Mouse (Mus musculus): ENCODE measurements around the gene Catsperd. TPM values are rescaled to one million over a fixed set of nuclear protein-coding genes. Genes with fewer than 3 reads are reported as not detected.

Catsperd gene
- polyA plus RNA-seq (2016; fragmentation: Nextera tagmentation; extraction: Ambion mirVana) = 0.30 and 0.38 TPM in 2 replicates

- peak within 1 kb of the TSS; percentile 92 for H3K4me3 ChIP-seq
- peaks cover 23% of the 10 kb centered on the region for H3K36me3 ChIP-seq
- no peaks in the 10 kb centered on the region for H3K27me3 ChIP-seq (ENCODE audit: insufficient read depth, poor library complexity, severe bottlenecking)
- WGBS = 7% methylated on average over 26 of the region's 26 CpGs
- H3K27ac ChIP-seq = peak within 1 kb of the TSS; percentile 93
- H3K4me1 ChIP-seq = peaks cover 25% of the 10 kb centered on the region
- DNase-seq (ENCODE audit: low spot score) = peak; percentile 80
- H3K9me3 ChIP-seq = no peaks in the 10 kb centered on the region
These were observed at the start of gene Catsperd for GRCm38 (mm10) chr17:56627530-56628277. TSS of gene Catsperd (plus strand) at chr17:56628143.

GRCm38 (mm10) chr17:56583071-56583470 lies 44.9 kb upstream of the Catsperd start:
- H3K36me3 ChIP-seq = peaks cover 69% of the 10 kb centered on the region
- H3K4me1 ChIP-seq = peaks cover 35% of the 10 kb centered on the region
- WGBS = 86% methylated on average over 1 of the region's 1 CpGs
- H3K27me3 ChIP-seq (ENCODE audit: insufficient read depth, poor library complexity, severe bottlenecking) = no peaks in the 10 kb centered on the region
- DNase-seq (ENCODE audit: low spot score) = no peak
- peak overlapping the region; percentile 90 for H3K4me3 ChIP-seq
- H3K9me3 ChIP-seq = no peaks in the 10 kb centered on the region
- peak overlapping the region; percentile 92 for H3K27ac ChIP-seq

- DNase-seq (ENCODE audit: low spot score) = peak; percentile 79
- Histone ChIP-seq H3K4me3 (peak overlapping the region; percentile 90), H3K27ac (peak overlapping the region; percentile 92), H3K4me1 (peaks cover 35% of the 10 kb centered on the region), H3K9me3 (no peaks in the 10 kb centered on the region), H3K36me3 (peaks cover 69% of the 10 kb centered on the region), H3K27me3 (ENCODE audit: insufficient read depth, poor library complexity, severe bottlenecking) (no peaks in the 10 kb centered on the region)
- WGBS = 2% methylated on average over 33 of the region's 33 CpGs
These were observed 44.2 kb upstream of the Catsperd start for GRCm38 (mm10) chr17:56583611-56584256.

GRCm38 (mm10) chr17:56584257-56585130 lies 43.4 kb upstream of the Catsperd start, which contains the start of the genes Safb2 and Safb:
TSS of gene Safb2 (minus strand) at chr17:56584585.
TSS of gene Safb (plus strand) at chr17:56584825.
- Histone ChIP-seq H3K36me3 (peaks cover 69% of the 10 kb centered on the region), H3K27ac (peak within 1 kb of the TSS; percentile 92), H3K4me3 (peak within 1 kb of the TSS; percentile 90), H3K27me3 (ENCODE audit: insufficient read depth, poor library complexity, severe bottlenecking) (no peaks in the 10 kb centered on the region), H3K9me3 (no peaks in the 10 kb centered on the region), H3K4me1 (peaks cover 35% of the 10 kb centered on the region)
- under 1% methylated on average over 86 of the region's 101 CpGs for WGBS
- peak; percentile 99 for DNase-seq (ENCODE audit: low spot score)

- Histone ChIP-seq H3K27me3 (ENCODE audit: insufficient read depth, poor library complexity, severe bottlenecking) (no peaks in the 10 kb centered on the region), H3K4me3 (peak overlapping the region; percentile 90), H3K4me1 (peaks cover 35% of the 10 kb centered on the region), H3K36me3 (peaks cover 69% of the 10 kb centered on the region), H3K9me3 (no peaks in the 10 kb centered on the region), H3K27ac (peak overlapping the region; percentile 92)
- DNase-seq (ENCODE audit: low spot score) = peak; percentile 79
- WGBS = under 1% methylated on average over 61 of the region's 61 CpGs
These were observed 42.6 kb upstream of the Catsperd start for GRCm38 (mm10) chr17:56585171-56585821.

- H3K27ac ChIP-seq = no peak overlapping the region
- H3K4me1 ChIP-seq = peaks cover 23% of the 10 kb centered on the region
- no peak for DNase-seq (ENCODE audit: low spot score)
- no peaks in the 10 kb centered on the region for H3K9me3 ChIP-seq
- H3K4me3 ChIP-seq = no peak overlapping the region
- H3K36me3 ChIP-seq = peaks cover 69% of the 10 kb centered on the region
- WGBS = 88% methylated on average over 1 of the region's 1 CpGs
- no peaks in the 10 kb centered on the region for H3K27me3 ChIP-seq (ENCODE audit: insufficient read depth, poor library complexity, severe bottlenecking)
These were observed 40.2 kb upstream of the Catsperd start for GRCm38 (mm10) chr17:56587773-56588172.

- Histone ChIP-seq H3K27ac (no peak overlapping the region), H3K4me3 (no peak overlapping the region), H3K9me3 (no peaks in the 10 kb centered on the region), H3K27me3 (ENCODE audit: insufficient read depth, poor library complexity, severe bottlenecking) (no peaks in the 10 kb centered on the region), H3K4me1 (peaks cover 16% of the 10 kb centered on the region), H3K36me3 (peaks cover 78% of the 10 kb centered on the region)
- DNase-seq (ENCODE audit: low spot score) = no peak
- WGBS = 99% methylated on average over 4 of the region's 4 CpGs
These were observed 39.0 kb upstream of the Catsperd start for GRCm38 (mm10) chr17:56588921-56589320.

- no peak for DNase-seq (ENCODE audit: low spot score)
- Histone ChIP-seq H3K4me1 (no peaks in the 10 kb centered on the region), H3K27ac (no peak overlapping the region), H3K9me3 (no peaks in the 10 kb centered on the region), H3K27me3 (ENCODE audit: insufficient read depth, poor library complexity, severe bottlenecking) (no peaks in the 10 kb centered on the region), H3K36me3 (peaks cover 100% of the 10 kb centered on the region), H3K4me3 (no peak overlapping the region)
These were observed 35.4 kb upstream of the Catsperd start for GRCm38 (mm10) chr17:56592553-56592952.

- no peaks in the 10 kb centered on the region for H3K27me3 ChIP-seq (ENCODE audit: insufficient read depth, poor library complexity, severe bottlenecking)
- H3K27ac ChIP-seq = no peak overlapping the region
- no peaks in the 10 kb centered on the region for H3K9me3 ChIP-seq
- H3K4me1 ChIP-seq = no peaks in the 10 kb centered on the region
- 92% methylated on average over 8 of the region's 8 CpGs for WGBS
- H3K4me3 ChIP-seq = no peak overlapping the region
- no peak for DNase-seq (ENCODE audit: low spot score)
- H3K36me3 ChIP-seq = peaks cover 97% of the 10 kb centered on the region
These were observed 34.2 kb upstream of the Catsperd start for GRCm38 (mm10) chr17:56593527-56594271.

GRCm38 (mm10) chr17:56603186-56604069 lies 24.5 kb upstream of the Catsperd start:
- H3K4me3 ChIP-seq = no peak overlapping the region
- no peaks in the 10 kb centered on the region for H3K9me3 ChIP-seq
- WGBS = 94% methylated on average over 28 of the region's 28 CpGs
- H3K4me1 ChIP-seq = peaks cover 6% of the 10 kb centered on the region
- no peak for DNase-seq (ENCODE audit: low spot score)
- peaks cover 89% of the 10 kb centered on the region for H3K36me3 ChIP-seq
- no peaks in the 10 kb centered on the region for H3K27me3 ChIP-seq (ENCODE audit: insufficient read depth, poor library complexity, severe bottlenecking)
- H3K27ac ChIP-seq = no peak overlapping the region

- H3K4me3 ChIP-seq = no peak overlapping the region
- no peak for DNase-seq (ENCODE audit: low spot score)
- H3K27me3 ChIP-seq (ENCODE audit: insufficient read depth, poor library complexity, severe bottlenecking) = no peaks in the 10 kb centered on the region
- WGBS = 86% methylated on average over 9 of the region's 9 CpGs
- peaks cover 89% of the 10 kb centered on the region for H3K36me3 ChIP-seq
- H3K9me3 ChIP-seq = no peaks in the 10 kb centered on the region
- peaks cover 12% of the 10 kb centered on the region for H3K4me1 ChIP-seq
- no peak overlapping the region for H3K27ac ChIP-seq
These were observed 23.9 kb upstream of the Catsperd start for GRCm38 (mm10) chr17:56604070-56604380.

Data from heart, embryonic 10.5 days (tissue).